Mouse (Mus musculus): Measurements from ENCODE around the gene Mycbp2.

The Mycbp2 gene

GRCm38 (mm10) chr14:103070790-103071189 is 275.8 kb downstream of the Mycbp2 start:
- no peak for DNase-seq

- DNase-seq: peak; percentile 95
Measured at GRCm38 (mm10) chr14:103069864-103070611, 276.6 kb downstream of the Mycbp2 start, which contains the start of gene Cln5. Cln5 (plus strand) TSS chr14:103070216.

- no peak for DNase-seq
Measured at GRCm38 (mm10) chr14:103069465-103069863, 277.1 kb downstream of the Mycbp2 start.

GRCm38 (mm10) chr14:103065294-103066167 is 281.1 kb downstream of the Mycbp2 start:
- DNase-seq: peak; percentile 61

Data from kidney, adult 11 months (tissue).